Mouse (Mus musculus) embryonic fibroblast, embryonic 13.5 days (primary cell): ENCODE measurements around the gene Alg14.
A peak's percentile ranks its signal among the peaks of the same experiment; 100 is the strongest.

ENCODE experiments used
- CTCF ChIP-seq: IDR thresholded peaks from 2 replicates; pipeline ENCODE4 v1.5.1; 2011; ENCODE audit warnings: mild to moderate bottlenecking, control low read depth, low read length, moderate library complexity, borderline replicate concordance; ENCODE audit not compliant: insufficient read depth
- POLR2A ChIP-seq: IDR thresholded peaks from 2 replicates; pipeline ENCODE4 v1.6.1; 2011; ENCODE audit warnings: low read depth, mild to moderate bottlenecking, control low read depth, low read length, moderate library complexity

GRCm38 (mm10) chr3:121307532-121308234, 16.1 kb downstream of the Alg14 start:
- TF ChIP-seq POLR2A (no peak), CTCF (peak; percentile 89)
